Mouse (Mus musculus) limb, embryonic 14.5 days (tissue): Measurements from ENCODE around the gene Mrvi1. TPM values are rescaled to one million over a fixed set of nuclear protein-coding genes. Genes with fewer than 3 reads are reported as not detected.
"Not testable (repeated sequence)": the region's sequence is repeated elsewhere in the genome, so short reads cannot be mapped to it uniquely, and the experiment has no call there.

Experiments used
- ATAC-seq: fragments of 200-750 bp; cut with Nextera tagmentation; 2 replicates; pipeline ENCODE4 v1.8.0; 2017; ENCODE audit warnings: low read depth, moderate number of reproducible peaks, moderate TSS enrichment; ENCODE audit not compliant: low FRiP score
- DNase-seq: peaks from one replicate; pipeline ENCODE4 v3.0.0-alpha.2; 2015; ENCODE audit warnings: low spot score
- H3K27ac ChIP-seq: fragments of 300-500 bp; sonication (generic); replicated peaks from 2 replicates; pipeline ENCODE4 v1.5.1; 2014; ENCODE audit warnings: low read depth, mild to moderate bottlenecking, low read length, moderate library complexity, mixed read lengths
- H3K27me3 ChIP-seq: fragments of 300-500 bp; sonication (generic); 2 replicates; pipeline ENCODE4 v1.6.1; 2014; ENCODE audit warnings: low read length, mixed read lengths; ENCODE audit not compliant: control insufficient read depth, insufficient read depth
- H3K36me3 ChIP-seq: fragments of 300-500 bp; sonication (generic); 2 replicates; pipeline ENCODE4 v1.6.1; 2014; ENCODE audit warnings: mild to moderate bottlenecking, low read length, moderate library complexity, mixed read lengths; ENCODE audit not compliant: control insufficient read depth, insufficient read depth
- H3K4me1 ChIP-seq: fragments of 300-500 bp; sonication (generic); 2 replicates; pipeline ENCODE4 v1.6.1; 2014; ENCODE audit warnings: antibody characterized with exemption, low read length, mixed read lengths; ENCODE audit not compliant: control insufficient read depth, insufficient read depth
- H3K4me2 ChIP-seq: fragments of 300-500 bp; sonication (generic); replicated peaks from 2 replicates; pipeline ENCODE4 v1.6.1; 2014; ENCODE audit warnings: low read depth, mild to moderate bottlenecking, low read length, moderate library complexity; ENCODE audit not compliant: severe bottlenecking
- H3K4me3 ChIP-seq: fragments of 300-500 bp; sonication (generic); replicated peaks from 2 replicates; pipeline ENCODE4 v1.5.1; 2014; ENCODE audit warnings: low read length
- H3K9ac ChIP-seq: fragments of 300-500 bp; sonication (generic); 2 replicates; pipeline ENCODE4 v1.6.1; 2014; ENCODE audit warnings: mild to moderate bottlenecking, low read depth, low read length, moderate library complexity; ENCODE audit not compliant: severe bottlenecking
- H3K9me3 ChIP-seq: fragments of 300-500 bp; sonication (generic); 2 replicates; pipeline ENCODE4 v1.6.1; 2016; ENCODE audit warnings: low read length; ENCODE audit not compliant: control insufficient read depth
- POLR2A ChIP-seq: fragments of 200-500 bp; IDR thresholded peaks from 2 replicates; pipeline ENCODE4 v1.8.0; 2012; ENCODE audit warnings: inconsistent platforms, mild to moderate bottlenecking, moderate library complexity, borderline replicate concordance; ENCODE audit not compliant: insufficient read depth, insufficient read length; ENCODE audit errors: extremely low read depth
- WGBS: fragments of 180-500 bp; shearing (Covaris S2); extraction: QIAGEN DNeasy Blood & Tissue Kit; methylation state at CpG from one replicate; pipeline ENCODE4 v1.1.7; 2014; 5-methylcytosine and 5-hydroxymethylcytosine counted together
- polyA plus RNA-seq, 2 experiments: library from polyadenylated mRNA; depleted of rRNA in 1 of 2; stranded (reverse) in 1 of 2; unstranded in 1 of 2; fragments of >200 nt; fragmentation: Nextera tagmentation in 1 of 2; extraction: Ambion mirVana in 1 of 2; gene quantifications; 2 replicates each; pipeline versions ENCODE4 v1.2.1 to v1.2.3; 2012 to 2014

The Mrvi1 gene
- polyA plus RNA-seq, 2 experiments, result 1.0 to 1.2 TPM

DNA sequence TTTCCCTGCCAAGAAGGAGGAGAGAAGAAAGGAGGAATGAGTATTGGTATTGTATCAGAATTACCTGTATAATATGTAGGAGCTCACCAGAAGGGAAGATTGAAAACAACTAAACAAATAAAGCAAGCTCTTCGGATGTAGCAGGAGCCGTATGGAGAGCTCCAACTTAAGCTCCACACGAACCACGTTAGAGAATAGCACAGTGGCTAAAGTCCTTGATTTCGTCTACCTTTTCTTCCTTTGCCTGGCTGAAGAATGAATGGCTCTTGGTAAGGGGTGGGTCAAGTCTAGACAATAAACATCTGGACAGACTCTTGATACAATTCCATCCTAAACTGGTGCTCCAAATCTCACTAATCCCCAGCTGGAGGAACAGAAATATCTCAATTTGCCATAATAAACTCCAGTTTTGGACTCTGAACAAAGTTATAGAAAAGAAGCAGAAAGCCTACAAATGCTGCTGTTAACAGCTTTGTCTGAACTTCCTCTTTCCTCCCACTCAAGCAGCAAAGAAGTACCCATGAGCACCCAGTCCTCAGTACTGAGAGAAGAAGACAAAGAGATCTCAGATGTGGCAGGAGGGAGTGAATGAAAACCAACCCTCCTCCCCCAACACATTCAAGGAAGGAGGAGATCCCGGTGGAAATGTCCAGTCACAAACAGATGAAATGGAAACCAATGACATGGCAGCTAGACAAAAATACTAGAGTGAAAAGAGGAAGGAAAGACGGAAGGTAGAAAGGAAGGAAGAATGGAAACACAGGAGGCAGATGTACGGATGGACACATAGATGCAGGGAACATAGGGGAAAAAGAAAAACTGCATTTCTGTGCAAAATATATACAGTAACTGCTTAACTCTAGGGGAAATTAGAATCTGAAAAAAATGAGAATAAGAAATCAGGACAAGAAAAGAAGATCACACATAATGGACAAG lies 73.8 kb downstream of the Mrvi1 start:
- 82% methylated on average over 8 of the region's 8 CpGs for WGBS
- no peak for TF ChIP-seq POLR2A
- ATAC-seq (no peak), DNase-seq (no peak)
- Histone ChIP-seq H3K9me3 (no peaks in the 10 kb centered on the region), H3K4me1 (no peaks in the 10 kb centered on the region), H3K4me3 (no peak overlapping the region), H3K27ac (no peak overlapping the region), H3K4me2 (no peak overlapping the region), H3K27me3 (no peaks in the 10 kb centered on the region), H3K9ac (no peak overlapping the region), H3K36me3 (no peaks in the 10 kb centered on the region)

DNA sequence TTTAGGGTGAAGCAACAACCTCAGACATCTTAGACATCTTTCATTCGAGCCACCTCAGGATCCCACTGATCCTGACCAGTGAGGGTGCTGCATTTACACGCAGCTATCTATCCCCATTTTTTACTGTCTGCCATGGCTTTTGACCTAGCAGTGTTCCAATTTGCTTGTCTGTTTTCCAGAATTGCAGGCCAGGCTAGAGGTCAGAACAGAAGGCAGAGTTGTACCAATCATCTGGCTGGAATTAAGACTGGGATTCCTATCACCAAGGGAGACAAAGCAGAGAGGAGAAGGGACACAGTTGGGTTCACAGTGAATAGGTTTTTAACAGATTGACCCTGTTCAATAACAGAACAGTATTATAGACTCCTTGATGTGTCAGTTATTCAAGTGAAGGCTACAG lies 75.7 kb downstream of the Mrvi1 start:
- H3K36me3 ChIP-seq, result no peaks in the 10 kb centered on the region
- H3K4me1 ChIP-seq, result no peaks in the 10 kb centered on the region
- no peak overlapping the region for H3K4me3 ChIP-seq
- TF ChIP-seq POLR2A, result no peak
- no peak overlapping the region for H3K4me2 ChIP-seq
- 83% methylated on average over 2 of the region's 2 CpGs for WGBS
- no peak overlapping the region for H3K27ac ChIP-seq
- ATAC-seq, result no peak
- H3K9me3 ChIP-seq, result no peaks in the 10 kb centered on the region
- H3K9ac ChIP-seq, result no peak overlapping the region
- no peaks in the 10 kb centered on the region for H3K27me3 ChIP-seq
- DNase-seq, result no peak

DNA sequence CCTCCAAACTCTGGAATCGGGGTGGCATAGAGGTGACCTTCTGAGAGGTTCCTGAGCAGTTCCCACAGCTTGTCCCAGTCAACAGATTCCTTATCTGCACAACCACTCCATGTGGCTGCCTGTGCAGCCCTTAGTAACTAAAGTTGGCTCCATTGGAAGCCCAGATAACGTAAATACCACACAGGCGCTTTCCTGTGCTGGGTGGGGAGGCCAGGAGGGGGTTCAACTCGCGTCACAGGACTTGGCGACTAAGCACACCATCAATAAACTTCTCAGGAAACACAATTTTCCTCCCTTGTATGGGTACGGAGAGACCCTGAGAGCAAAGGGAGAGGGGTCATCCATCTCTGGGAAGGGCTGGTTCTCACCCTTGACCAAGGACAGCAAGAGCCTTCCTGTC lies 79.0 kb downstream of the Mrvi1 start:
- no peaks in the 10 kb centered on the region for H3K4me1 ChIP-seq
- no peaks in the 10 kb centered on the region for H3K27me3 ChIP-seq
- no peak overlapping the region for H3K9ac ChIP-seq
- H3K9me3 ChIP-seq, result no peaks in the 10 kb centered on the region
- WGBS, result 72% methylated on average over 7 of the region's 7 CpGs
- ATAC-seq (no peak), DNase-seq (no peak)
- no peak overlapping the region for H3K4me3 ChIP-seq
- no peak overlapping the region for H3K27ac ChIP-seq
- no peak for TF ChIP-seq POLR2A
- H3K4me2 ChIP-seq, result no peak overlapping the region
- no peaks in the 10 kb centered on the region for H3K36me3 ChIP-seq

DNA sequence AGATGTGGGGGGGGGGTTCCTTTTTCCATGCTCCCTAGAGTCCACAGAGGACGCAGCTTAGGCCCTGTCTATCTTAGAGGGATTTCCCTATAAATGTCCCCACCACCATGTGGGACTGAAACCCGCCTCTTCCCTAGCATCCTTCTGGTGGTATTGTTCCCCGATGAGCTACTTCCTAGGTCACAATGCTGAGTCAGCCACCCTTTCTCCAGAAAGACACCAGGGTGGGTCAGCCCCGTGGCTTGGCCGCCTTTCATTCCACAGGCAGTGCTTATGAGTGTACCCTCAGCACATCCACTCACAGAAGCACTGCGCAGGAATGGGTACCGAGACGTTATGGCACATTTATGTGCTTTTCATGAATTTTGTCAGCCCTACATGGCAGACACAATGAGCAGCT lies 85.1 kb downstream of the Mrvi1 start:
- H3K9ac ChIP-seq, result no peak overlapping the region
- no peaks in the 10 kb centered on the region for H3K27me3 ChIP-seq
- ATAC-seq, result no peak
- DNase-seq, result no peak
- no peak overlapping the region for H3K4me3 ChIP-seq
- TF ChIP-seq POLR2A, result no peak
- no peaks in the 10 kb centered on the region for H3K9me3 ChIP-seq
- no peaks in the 10 kb centered on the region for H3K4me1 ChIP-seq
- H3K27ac ChIP-seq, result no peak overlapping the region
- WGBS, result 89% methylated on average over 8 of the region's 8 CpGs
- H3K36me3 ChIP-seq, result no peaks in the 10 kb centered on the region
- H3K4me2 ChIP-seq, result no peak overlapping the region

DNA sequence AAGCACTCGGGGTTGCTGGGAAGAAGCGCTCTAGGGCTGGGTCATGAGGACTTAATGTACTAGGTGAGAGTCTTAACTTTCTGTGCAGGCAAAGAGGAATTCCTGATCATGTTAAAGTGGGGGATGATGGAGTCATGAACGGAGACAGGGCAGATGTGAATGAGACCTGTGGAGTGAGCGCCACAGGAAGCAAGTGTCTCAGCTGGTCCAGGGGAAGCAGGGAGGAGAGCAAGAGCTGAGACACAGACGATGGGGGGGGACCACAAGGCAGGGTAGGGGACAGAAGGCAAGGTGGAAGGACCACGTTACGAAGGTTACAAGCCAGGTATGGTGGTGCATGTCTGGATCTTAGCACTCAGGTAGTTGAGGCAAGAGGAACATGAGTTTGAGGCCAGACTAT lies 85.8 kb downstream of the Mrvi1 start:
- DNase-seq (no peak), ATAC-seq (no peak)
- Histone ChIP-seq H3K27me3 (no peaks in the 10 kb centered on the region), H3K27ac (no peak overlapping the region), H3K4me2 (no peak overlapping the region), H3K9me3 (no peaks in the 10 kb centered on the region), H3K9ac (no peak overlapping the region), H3K36me3 (no peaks in the 10 kb centered on the region), H3K4me1 (no peaks in the 10 kb centered on the region), H3K4me3 (no peak overlapping the region)
- WGBS, result 87% methylated on average over 7 of the region's 7 CpGs
- TF ChIP-seq POLR2A, result no peak

DNA sequence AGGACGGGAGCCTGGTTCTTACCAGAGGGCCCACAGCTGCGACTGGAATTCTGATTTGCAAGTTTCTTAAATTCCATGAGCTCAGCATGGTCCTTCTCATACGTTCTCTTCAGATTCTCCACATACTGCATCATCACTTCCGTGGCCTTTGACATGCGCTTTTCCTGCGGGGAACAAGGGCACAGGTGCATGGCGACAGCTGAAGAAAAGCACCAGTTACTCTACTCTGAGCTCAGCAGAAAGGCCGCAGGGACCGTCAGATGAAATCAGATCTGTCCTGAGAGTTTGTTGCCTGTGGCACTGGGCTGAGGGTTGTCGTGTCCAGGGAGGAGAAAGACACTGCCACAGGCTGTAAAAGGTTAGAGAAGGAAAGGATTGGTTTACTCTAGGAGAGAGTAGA lies 86.5 kb downstream of the Mrvi1 start:
- not testable (repeated sequence) for H3K4me1 ChIP-seq, DNase-seq, H3K4me3 ChIP-seq, H3K4me2 ChIP-seq, H3K27me3 ChIP-seq, H3K27ac ChIP-seq, H3K9me3 ChIP-seq, H3K9ac ChIP-seq, H3K36me3 ChIP-seq
- 73% methylated on average over 10 of the region's 10 CpGs for WGBS
- peak; percentile 83 for ATAC-seq
